Mouse (Mus musculus) retina, postnatal 7 days (tissue): ENCODE measurements at regions not wholly inside any gene's neighbourhood (a gene's known extent, or its start where the extent isn't known, plus 50 kb on each side); places are given as distances from the start of the nearest gene placed in this dataset.

ENCODE experiments used
- DNase-seq: peaks from one replicate; pipeline ENCODE4 v3.0.0-alpha.2; 2012; ENCODE audit warnings: low read depth, low spot score

DNA sequence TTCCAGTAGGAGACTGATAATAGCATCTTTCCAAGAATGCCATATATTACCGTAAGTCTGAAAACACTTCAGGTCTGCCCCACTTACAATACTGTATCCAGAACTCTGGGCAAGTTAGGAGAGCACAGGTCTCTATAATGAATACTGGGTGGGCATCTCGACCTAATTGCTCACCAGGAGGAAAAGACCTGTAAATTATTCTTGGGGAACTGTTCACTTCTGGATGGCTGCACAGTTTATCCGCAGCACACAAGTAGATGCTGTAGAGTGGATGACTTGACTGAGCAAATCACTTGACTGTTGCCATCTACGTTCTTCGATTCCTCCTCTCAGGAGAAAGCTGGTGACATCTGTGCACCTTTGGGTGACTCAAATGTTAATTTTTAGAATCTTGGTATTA, 159.8 kb downstream of the Rpl36a-ps1 start:
- no peak for DNase-seq

DNA sequence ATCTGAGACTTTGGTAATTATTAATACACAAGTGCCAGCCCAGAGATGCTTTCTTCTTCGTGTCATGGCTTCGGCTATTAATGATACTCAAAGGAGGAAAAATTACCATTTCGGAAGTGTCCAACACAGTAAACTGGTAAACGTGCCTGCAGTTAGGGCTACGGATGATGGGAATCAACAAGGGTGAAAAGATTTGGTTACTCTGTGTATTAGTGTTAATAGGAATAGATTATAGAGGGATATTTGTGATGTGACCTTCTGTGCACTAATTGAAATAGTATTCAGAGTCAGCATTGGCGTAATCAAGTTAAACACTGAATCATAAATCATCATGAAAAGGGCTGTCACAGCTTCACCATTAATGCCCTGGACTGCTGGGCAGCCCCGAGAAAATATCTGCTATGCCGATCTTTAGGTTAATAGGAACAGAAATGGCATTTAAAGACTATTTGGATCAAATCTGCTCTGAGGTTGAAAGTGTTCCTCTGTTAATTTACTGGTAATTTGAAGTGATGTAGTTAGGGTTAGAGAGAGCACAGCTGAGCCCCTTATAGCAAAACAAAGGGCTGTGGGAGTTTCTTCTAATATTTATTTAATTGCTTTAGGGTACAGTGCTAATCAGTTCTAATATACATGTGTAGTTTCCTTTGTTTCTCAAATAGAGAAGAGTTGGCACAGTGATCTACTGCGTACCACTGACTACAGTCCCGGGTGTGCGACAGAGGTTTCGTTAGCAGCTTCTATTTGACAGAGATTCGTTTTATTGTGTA, 160.7 kb downstream of the Rpl36a-ps1 start:
- DNase-seq: no peak

- no peak for DNase-seq
Measured at GRCm38 (mm10) chr14:98832401-98832800, 161.7 kb downstream of the Rpl36a-ps1 start.

DNA sequence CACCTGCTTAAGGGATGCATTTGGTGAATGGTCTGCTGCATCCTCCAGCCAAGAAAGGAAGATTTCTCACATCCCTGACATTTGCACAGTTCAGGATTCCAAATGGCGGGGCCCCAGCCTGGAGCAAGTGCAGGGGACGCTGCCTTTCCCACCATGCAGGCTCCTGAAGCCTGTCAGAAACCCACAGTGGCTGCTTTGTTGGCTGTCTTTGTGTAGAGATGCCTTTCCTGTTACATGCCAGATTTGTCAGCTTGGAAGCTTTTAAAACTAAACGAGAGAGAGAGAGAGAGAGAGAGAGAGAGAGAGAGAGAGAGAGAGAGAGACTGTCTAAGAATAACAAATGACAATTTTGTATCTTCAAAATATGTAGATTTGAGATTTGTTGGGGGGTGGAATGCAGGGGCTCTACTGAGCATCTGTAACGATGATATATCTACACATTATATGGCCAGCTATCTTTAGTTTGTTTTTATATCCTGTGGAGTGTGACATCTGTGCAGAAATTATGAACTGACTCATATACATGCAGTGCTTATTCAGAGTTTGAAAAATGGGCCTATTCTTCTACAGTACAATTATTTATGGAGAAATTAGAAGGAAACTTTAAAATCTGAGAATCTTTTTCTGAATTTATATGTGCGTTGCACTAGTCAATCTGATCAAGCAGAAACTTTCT, 164.0 kb downstream of the Rpl36a-ps1 start:
- DNase-seq: no peak

DNA sequence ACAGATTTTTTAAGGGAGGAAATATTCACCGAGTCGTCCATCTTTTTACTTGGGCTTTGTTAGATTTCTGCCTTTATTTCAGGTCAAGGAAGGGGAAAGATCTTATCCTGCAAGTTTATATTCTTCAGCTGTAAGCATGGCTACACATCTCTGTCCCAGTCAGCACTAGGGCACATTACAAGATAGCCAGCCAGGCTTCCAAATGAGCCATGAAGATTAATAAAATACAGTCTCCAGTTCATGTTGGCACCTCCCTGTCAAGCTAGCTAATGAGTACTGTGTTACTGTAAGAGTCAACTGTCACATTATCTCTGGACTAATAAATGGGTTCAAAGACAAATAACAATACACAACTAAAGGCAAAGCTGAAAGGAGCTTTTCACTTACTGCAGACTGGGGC, 166.6 kb downstream of the Rpl36a-ps1 start:
- DNase-seq: no peak

GRCm38 (mm10) chr14:98813657-98814056, 180.5 kb downstream of the Rpl36a-ps1 start:
- no peak for DNase-seq

GRCm38 (mm10) chr14:98810259-98811042, 183.7 kb downstream of the Rpl36a-ps1 start:
- no peak for DNase-seq

- no peak for DNase-seq
Measured at GRCm38 (mm10) chr14:98808117-98808516, 186.0 kb downstream of the Rpl36a-ps1 start.

DNA sequence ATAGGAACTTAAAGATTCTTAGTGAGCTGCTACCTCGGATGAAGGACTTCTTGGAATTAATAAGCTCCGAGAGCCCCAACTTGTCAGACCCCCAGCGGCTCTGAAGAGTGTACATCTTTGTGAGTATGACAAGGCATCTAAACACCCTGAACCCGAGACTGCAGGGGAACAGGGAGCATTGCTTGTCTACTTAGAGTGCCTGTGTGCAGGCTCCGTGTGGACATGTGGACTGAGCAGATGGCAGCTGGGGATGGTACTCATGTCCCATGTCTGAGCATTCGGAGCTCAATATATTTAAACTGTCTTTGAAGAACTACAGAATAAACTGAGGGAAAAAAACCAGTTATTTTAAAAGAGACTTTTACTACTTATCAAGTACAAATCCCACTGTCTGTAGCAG, 189.1 kb downstream of the Rpl36a-ps1 start:
- no peak for DNase-seq

GRCm38 (mm10) chr14:98801293-98801692, 192.8 kb downstream of the Rpl36a-ps1 start:
- no peak for DNase-seq

DNA sequence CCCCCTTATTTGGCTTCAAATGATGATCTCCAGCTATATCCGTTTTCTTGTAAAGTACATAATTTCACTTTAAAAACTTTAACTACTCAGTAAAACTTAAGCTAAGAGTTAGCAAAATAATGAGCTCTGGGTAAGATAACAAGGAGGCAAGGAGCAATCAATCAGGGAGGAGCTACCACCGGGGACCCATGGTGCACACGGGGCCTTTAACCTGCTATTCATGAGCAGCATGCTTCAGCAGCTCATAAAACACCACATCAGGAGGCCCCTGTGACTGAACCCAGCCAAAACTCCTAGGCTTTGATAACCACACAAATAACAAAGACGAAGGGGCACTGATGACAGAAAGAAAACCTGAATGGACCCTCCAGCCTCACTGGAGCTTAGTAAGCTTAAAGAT, 202.1 kb downstream of the Rpl36a-ps1 start:
- no peak for DNase-seq

DNA sequence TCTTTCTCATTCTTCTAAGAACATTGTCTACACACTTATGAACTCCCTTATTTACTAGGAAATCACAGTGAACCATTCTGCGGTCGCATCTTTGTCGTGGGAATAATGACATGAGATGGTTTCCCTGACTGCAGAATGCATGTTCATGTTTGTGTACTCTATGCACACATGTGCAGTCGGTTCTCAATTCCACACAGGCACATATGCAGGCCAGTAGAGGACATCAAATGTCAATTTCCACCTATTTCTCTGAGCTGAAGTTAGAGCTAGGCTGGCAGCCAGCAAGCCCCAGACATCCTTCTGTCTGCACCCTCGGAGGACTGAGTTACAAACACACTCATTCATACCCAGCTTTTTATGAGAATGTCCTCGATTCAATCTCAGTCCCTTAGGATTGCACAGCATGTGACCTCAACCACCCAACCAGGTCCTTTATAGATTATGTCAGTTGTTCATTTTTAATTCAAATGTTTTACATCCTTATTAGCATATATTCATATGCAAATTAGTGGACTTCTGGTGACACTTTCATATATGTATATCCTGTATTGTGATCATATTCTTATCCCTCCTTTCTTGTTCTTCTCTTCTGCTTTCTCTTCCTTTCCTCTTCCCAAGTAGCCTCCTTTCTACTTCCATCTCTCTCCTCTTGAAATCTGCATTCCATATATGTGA, 202.7 kb downstream of the Rpl36a-ps1 start:
- no peak for DNase-seq

GRCm38 (mm10) chr14:98789794-98790193, 204.3 kb downstream of the Rpl36a-ps1 start:
- DNase-seq: no peak

- no peak for DNase-seq
Measured at GRCm38 (mm10) chr14:98781711-98782110, 212.4 kb downstream of the Rpl36a-ps1 start.

- DNase-seq: no peak
Measured at GRCm38 (mm10) chr14:98772080-98772479, 222.0 kb downstream of the Rpl36a-ps1 start.

- DNase-seq: no peak
Measured at GRCm38 (mm10) chr14:98768845-98769244, 225.3 kb downstream of the Rpl36a-ps1 start.

- no peak for DNase-seq
Measured at GRCm38 (mm10) chr14:98767481-98767880, 226.6 kb downstream of the Rpl36a-ps1 start.

DNA sequence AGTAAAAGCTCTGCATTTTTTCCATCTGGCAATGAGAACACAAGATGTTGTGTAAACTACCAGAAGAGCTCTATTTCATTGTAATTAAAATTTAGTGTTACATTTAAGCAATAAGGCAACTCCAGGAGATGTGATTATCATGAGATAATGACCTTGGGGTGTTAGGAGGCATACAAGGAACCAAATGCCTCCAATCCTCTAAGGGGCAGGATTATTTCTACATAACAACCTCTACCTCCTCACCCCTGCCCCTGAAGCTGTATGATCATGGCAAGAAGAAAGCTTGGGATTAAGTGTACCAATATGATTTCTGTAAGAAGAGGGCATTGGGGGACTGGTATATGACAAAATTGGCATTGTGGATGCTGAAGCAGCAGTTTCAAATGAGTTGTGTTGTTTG, 228.8 kb downstream of the Rpl36a-ps1 start:
- no peak for DNase-seq

DNA sequence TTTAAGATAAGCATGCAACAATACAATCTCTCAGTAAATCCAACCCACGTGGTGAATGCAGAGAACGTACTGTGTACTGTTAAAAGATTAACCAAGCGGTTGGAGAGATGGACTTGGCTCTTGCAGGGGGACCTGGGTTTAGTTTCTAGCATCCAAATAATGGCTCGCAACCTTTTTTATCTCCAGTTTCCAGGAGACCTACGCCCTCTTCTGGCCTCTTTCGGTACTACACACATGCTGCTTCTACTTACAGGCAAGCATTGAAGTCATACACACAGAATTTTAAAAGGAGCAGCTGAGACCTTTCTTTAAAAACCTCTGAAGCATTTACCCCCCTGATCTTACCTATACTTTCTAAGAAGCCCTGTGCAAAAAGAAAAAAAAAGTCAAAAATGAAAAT, 243.4 kb downstream of the Rpl36a-ps1 start:
- DNase-seq: no peak

GRCm38 (mm10) chr14:98749086-98750027, 244.8 kb downstream of the Rpl36a-ps1 start:
- no peak for DNase-seq
